Comparison of ENCODE assay signal across 18 mouse cellular contexts in genomic region chr1:30847706-30848105, GRCm38 (mm10).
"Had no signal": no experiment of that assay in that cellular context is flagged by ENCODE, and none has a peak within 500 bp of the region (broad histone marks: within the 10 kb centered on the region; RNA-seq: fewer than 3 reads in every experiment).

No protein-coding gene starts in this region.

- H3K4me3 ChIP-seq: left cerebral cortex, adult 2 months; liver, embryonic 13.5 days; neural tube, embryonic 12.5 days; neural tube, embryonic 15.5 days had no signal

- H3K9me3 ChIP-seq: liver, embryonic 13.5 days; neural tube, embryonic 12.5 days; neural tube, embryonic 15.5 days had no signal

- ATAC-seq: intestine, postnatal 0 days; lung, postnatal 0 days had no signal

- H3K9ac ChIP-seq: liver, embryonic 13.5 days; lung, embryonic 14.5 days; neural tube, embryonic 12.5 days; neural tube, embryonic 15.5 days had no signal

- H3K4me2 ChIP-seq: liver, embryonic 13.5 days; lung, embryonic 14.5 days; neural tube, embryonic 12.5 days; neural tube, embryonic 15.5 days had no signal

- H3K4me1 ChIP-seq: neural tube, embryonic 12.5 days; neural tube, embryonic 15.5 days had no signal

- H3K36me3 ChIP-seq: liver, embryonic 13.5 days; neural tube, embryonic 12.5 days; neural tube, embryonic 15.5 days had no signal

- DNase-seq: kidney, adult 2 months; layer of hippocampus, postnatal 36 days; liver, embryonic 13.5 days; lung, embryonic 14.5 days; midbrain, embryonic 14.5 days; right cerebral cortex, adult 18-20 months; right cerebral cortex, postnatal 14 days; right cerebral cortex, postnatal 4 days; thymus, adult 2 months; thymus, postnatal 14 days; thymus, postnatal 4 days had no signal

- H3K27me3 ChIP-seq: liver, embryonic 13.5 days; neural tube, embryonic 12.5 days; neural tube, embryonic 15.5 days had no signal

- H3K27ac ChIP-seq: left cerebral cortex, adult 2 months; liver, embryonic 13.5 days; macrophage; neural tube, embryonic 12.5 days; neural tube, embryonic 15.5 days; stomach, postnatal 0 days had no signal
